Mouse (Mus musculus) kidney, postnatal 0 days (tissue): Measurements from ENCODE around the gene Fos. TPM values are rescaled to one million over a fixed set of nuclear protein-coding genes. Genes with fewer than 3 reads are reported as not detected.

Experiments used
- ATAC-seq: fragments of 200-750 bp; cut with Nextera tagmentation; replicated peaks from 2 replicates; pipeline ENCODE4 v1.8.0; 2017; ENCODE audit warnings: low read depth, moderate number of reproducible peaks, moderate TSS enrichment, moderate library complexity; ENCODE audit not compliant: low FRiP score
- DNase-seq: peaks from one replicate; pipeline ENCODE4 v3.0.0-alpha.2; 2016; ENCODE audit warnings: low spot score
- H3K27ac ChIP-seq: fragments of 300-500 bp; sonication (generic); 2 replicates; pipeline ENCODE4 v1.5.1; 2014; ENCODE audit warnings: mild to moderate bottlenecking
- H3K27me3 ChIP-seq: fragments of 300-500 bp; sonication (generic); 2 replicates; pipeline ENCODE4 v1.6.1; 2014; ENCODE audit warnings: low read length, mixed read lengths; ENCODE audit not compliant: insufficient read depth
- H3K36me3 ChIP-seq: fragments of 300-500 bp; sonication (generic); 2 replicates; pipeline ENCODE4 v1.6.1; 2014; ENCODE audit warnings: low read length, mixed read lengths; ENCODE audit not compliant: insufficient read depth
- H3K4me1 ChIP-seq: fragments of 300-500 bp; sonication (generic); replicated peaks from 2 replicates; pipeline ENCODE4 v1.6.1; 2014; ENCODE audit warnings: antibody characterized with exemption, low read length, mixed read lengths; ENCODE audit not compliant: insufficient read depth
- H3K4me2 ChIP-seq: fragments of 300-500 bp; sonication (generic); 2 replicates; pipeline ENCODE4 v1.6.1; 2014; ENCODE audit warnings: mild to moderate bottlenecking, low read length, moderate library complexity, mixed read lengths
- H3K4me3 ChIP-seq: fragments of 300-500 bp; sonication (generic); replicated peaks from 2 replicates; pipeline ENCODE4 v1.5.1; 2014; ENCODE audit warnings: low read depth, low read length
- H3K9ac ChIP-seq: fragments of 300-500 bp; sonication (generic); 2 replicates; pipeline ENCODE4 v1.6.1; 2014; ENCODE audit warnings: low read depth, low read length
- H3K9me3 ChIP-seq: fragments of 300-500 bp; sonication (generic); replicated peaks from 2 replicates; pipeline ENCODE4 v1.6.1; 2016; ENCODE audit warnings: low read length, inconsistent platforms, mixed read lengths
- CTCF ChIP-seq: IDR thresholded peaks from 2 replicates; pipeline ENCODE4 v1.5.1; 2016; ENCODE audit warnings: antibody characterized with exemption, low read depth, mild to moderate bottlenecking, moderate library complexity
- WGBS: fragments of 180-500 bp; shearing (Covaris S2); extraction: QIAGEN DNeasy Blood & Tissue Kit; methylation state at CpG from one replicate; pipeline ENCODE4 v1.1.7; 2014; 5-methylcytosine and 5-hydroxymethylcytosine counted together
- polyA plus RNA-seq: library from polyadenylated mRNA; unstranded; fragments of >200 nt; fragmentation: Nextera tagmentation; extraction: Ambion mirVana; gene quantifications from 2 replicates; pipeline ENCODE4 v1.2.1, GENCODE M21; 2015

The Fos gene
- polyA plus RNA-seq, 1 experiment from 2014 or later: 3.9 TPM

GRCm38 (mm10) chr12:85475232-85475919 lies 1.7 kb downstream of the Fos start:
- TF ChIP-seq CTCF: no peak
- Histone ChIP-seq H3K4me1 (peaks cover 17% of the 10 kb centered on the region), H3K4me3 (peak overlapping the region; percentile 55), H3K27ac (no peak overlapping the region), H3K9me3 (no peaks in the 10 kb centered on the region), H3K9ac (peak overlapping the region; percentile 60; the same call in 1 of the 2 replicates), H3K27me3 (peaks cover 11% of the 10 kb centered on the region; the same call in 1 of the 2 replicates), H3K36me3 (no peaks in the 10 kb centered on the region), H3K4me2 (peak overlapping the region; percentile 99)
- no peak for ATAC-seq
- WGBS: 17% methylated on average over 14 of the region's 16 CpGs
- no peak for DNase-seq

- Histone ChIP-seq H3K9ac (no peak overlapping the region), H3K4me1 (peaks cover 17% of the 10 kb centered on the region), H3K36me3 (no peaks in the 10 kb centered on the region), H3K4me3 (no peak overlapping the region), H3K4me2 (peak overlapping the region; percentile 99), H3K27ac (no peak overlapping the region), H3K27me3 (peaks cover 11% of the 10 kb centered on the region; the same call in 1 of the 2 replicates), H3K9me3 (no peaks in the 10 kb centered on the region)
- TF ChIP-seq CTCF: no peak
- WGBS: 47% methylated on average over 23 of the region's 23 CpGs
- ATAC-seq (no peak), DNase-seq (no peak)
These were observed 2.5 kb downstream of the Fos start for GRCm38 (mm10) chr12:85475920-85476828.

GRCm38 (mm10) chr12:85477219-85477618 lies 3.5 kb downstream of the Fos start:
- Histone ChIP-seq H3K4me1 (peaks cover 17% of the 10 kb centered on the region), H3K36me3 (no peaks in the 10 kb centered on the region), H3K9me3 (no peaks in the 10 kb centered on the region), H3K27me3 (peaks cover 11% of the 10 kb centered on the region; the same call in 1 of the 2 replicates), H3K4me3 (no peak overlapping the region), H3K9ac (no peak overlapping the region), H3K4me2 (no peak overlapping the region), H3K27ac (no peak overlapping the region)
- ATAC-seq: no peak
- WGBS: 83% methylated on average over 4 of the region's 4 CpGs
- TF ChIP-seq CTCF: no peak
- DNase-seq: no peak

- H3K27ac ChIP-seq: no peak overlapping the region
- DNase-seq (no peak), ATAC-seq (no peak)
- H3K4me1 ChIP-seq: peaks cover 16% of the 10 kb centered on the region
- 82% methylated on average over 3 of the region's 3 CpGs for WGBS
- no peak overlapping the region for H3K4me3 ChIP-seq
- H3K36me3 ChIP-seq: no peaks in the 10 kb centered on the region
- H3K9me3 ChIP-seq: no peaks in the 10 kb centered on the region
- TF ChIP-seq CTCF: peak; percentile 28; the same call in 1 of the 2 replicates
- H3K9ac ChIP-seq: no peak overlapping the region
- no peak overlapping the region for H3K4me2 ChIP-seq
- peaks cover 11% of the 10 kb centered on the region; the same call in 1 of the 2 replicates for H3K27me3 ChIP-seq
These were observed 4.1 kb downstream of the Fos start for GRCm38 (mm10) chr12:85477804-85478203.

GRCm38 (mm10) chr12:85478696-85479095 lies 5.0 kb downstream of the Fos start:
- no peak for ATAC-seq
- H3K9ac ChIP-seq: no peak overlapping the region
- H3K4me1 ChIP-seq: peaks cover 14% of the 10 kb centered on the region
- H3K27me3 ChIP-seq: peaks cover 11% of the 10 kb centered on the region; the same call in 1 of the 2 replicates
- no peak for DNase-seq
- no peak overlapping the region for H3K4me2 ChIP-seq
- no peak overlapping the region for H3K27ac ChIP-seq
- no peaks in the 10 kb centered on the region for H3K36me3 ChIP-seq
- H3K4me3 ChIP-seq: no peak overlapping the region
- WGBS: 61% methylated on average over 7 of the region's 7 CpGs
- H3K9me3 ChIP-seq: no peaks in the 10 kb centered on the region
- no peak for TF ChIP-seq CTCF

GRCm38 (mm10) chr12:85479190-85479589 lies 5.5 kb downstream of the Fos start:
- no peak for ATAC-seq
- 31% methylated on average over 3 of the region's 3 CpGs for WGBS

More at GRCm38 (mm10) chr12:85479190-85479589, 5.5 kb downstream of the Fos start:
- no peak for DNase-seq
- Histone ChIP-seq H3K4me2 (no peak overlapping the region), H3K4me3 (no peak overlapping the region), H3K36me3 (no peaks in the 10 kb centered on the region), H3K9ac (no peak overlapping the region), H3K4me1 (peaks cover 13% of the 10 kb centered on the region), H3K9me3 (no peaks in the 10 kb centered on the region), H3K27ac (no peak overlapping the region; the same call in 1 of the 2 replicates), H3K27me3 (peaks cover 11% of the 10 kb centered on the region; the same call in 1 of the 2 replicates)
- no peak for TF ChIP-seq CTCF
